Mouse (Mus musculus): Measurements from ENCODE around the gene Tln2. TPM values are rescaled to one million over a fixed set of nuclear protein-coding genes. Genes with fewer than 3 reads are reported as not detected.

Gene Tln2
- polyA plus RNA-seq, 1 experiment from 2014 or later, result 22.9 TPM

DNA sequence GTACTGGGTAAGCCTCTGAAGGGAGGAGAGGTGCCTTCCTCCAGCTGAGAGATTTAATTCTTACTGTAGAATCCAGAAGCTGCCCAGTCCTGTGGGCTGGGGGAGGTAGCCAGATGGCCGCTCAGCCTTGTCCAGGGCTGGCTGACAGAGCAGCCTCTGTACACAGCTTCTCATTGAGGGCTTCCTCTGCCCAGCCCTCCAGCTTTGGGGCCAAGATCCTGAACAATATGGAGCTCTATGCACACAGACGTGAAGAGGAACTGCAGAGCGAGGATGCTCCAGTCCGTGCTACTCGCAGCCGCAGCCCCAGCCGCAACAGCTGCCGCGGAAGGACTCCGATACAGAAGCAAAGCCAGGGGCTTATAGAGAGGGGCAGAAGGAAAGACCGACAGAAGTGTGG, 294.0 kb downstream of the Tln2 start:
- Histone ChIP-seq H3K4me2 (ENCODE audit: low read depth, low read length, severe bottlenecking) (no peak overlapping the region), H3K27me3 (ENCODE audit: control insufficient read depth, insufficient read depth, low read length) (no peaks in the 10 kb centered on the region), H3K9me3 (ENCODE audit: control insufficient read depth, low read length) (no peaks in the 10 kb centered on the region), H3K4me3 (ENCODE audit: low read depth, low read length) (no peak overlapping the region), H3K4me1 (replicated peaks; ENCODE audit: control insufficient read depth, insufficient read depth, low read length) (peaks cover 4% of the 10 kb centered on the region; the same call in 1 of the 2 replicates), H3K9ac (ENCODE audit: low read length) (no peak overlapping the region), H3K27ac (ENCODE audit: low read depth, low read length) (no peak overlapping the region), H3K36me3 (ENCODE audit: control insufficient read depth, insufficient read depth, low read length) (no peaks in the 10 kb centered on the region)
- DNase-seq (ENCODE audit: low spot score) (no peak), ATAC-seq (replicated peaks; ENCODE audit: low FRiP score) (no peak)
- 85% methylated on average over 11 of the region's 11 CpGs for WGBS

DNA sequence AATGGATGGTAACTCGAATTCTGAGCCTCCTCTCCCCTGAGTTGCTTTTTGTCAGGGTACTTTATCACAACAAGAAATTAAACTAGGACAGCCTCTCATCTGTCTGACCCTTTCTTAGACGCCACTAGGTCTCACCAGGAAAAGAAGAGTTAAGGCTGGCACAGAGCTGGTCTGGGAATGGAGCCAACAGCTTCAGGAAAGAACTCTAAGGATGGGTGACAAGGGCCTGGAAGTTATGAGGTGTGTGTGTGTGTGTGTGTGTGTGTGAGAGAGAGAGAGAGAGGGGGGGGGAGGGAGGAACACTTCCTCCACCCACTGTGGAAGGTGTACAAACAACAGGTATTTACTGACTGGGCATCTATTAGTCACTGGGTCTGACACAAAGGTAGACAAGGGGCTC, 294.6 kb downstream of the Tln2 start:
- H3K4me2 ChIP-seq (ENCODE audit: low read depth, low read length, severe bottlenecking), result no peak overlapping the region
- no peak for DNase-seq (ENCODE audit: low spot score)

DNA sequence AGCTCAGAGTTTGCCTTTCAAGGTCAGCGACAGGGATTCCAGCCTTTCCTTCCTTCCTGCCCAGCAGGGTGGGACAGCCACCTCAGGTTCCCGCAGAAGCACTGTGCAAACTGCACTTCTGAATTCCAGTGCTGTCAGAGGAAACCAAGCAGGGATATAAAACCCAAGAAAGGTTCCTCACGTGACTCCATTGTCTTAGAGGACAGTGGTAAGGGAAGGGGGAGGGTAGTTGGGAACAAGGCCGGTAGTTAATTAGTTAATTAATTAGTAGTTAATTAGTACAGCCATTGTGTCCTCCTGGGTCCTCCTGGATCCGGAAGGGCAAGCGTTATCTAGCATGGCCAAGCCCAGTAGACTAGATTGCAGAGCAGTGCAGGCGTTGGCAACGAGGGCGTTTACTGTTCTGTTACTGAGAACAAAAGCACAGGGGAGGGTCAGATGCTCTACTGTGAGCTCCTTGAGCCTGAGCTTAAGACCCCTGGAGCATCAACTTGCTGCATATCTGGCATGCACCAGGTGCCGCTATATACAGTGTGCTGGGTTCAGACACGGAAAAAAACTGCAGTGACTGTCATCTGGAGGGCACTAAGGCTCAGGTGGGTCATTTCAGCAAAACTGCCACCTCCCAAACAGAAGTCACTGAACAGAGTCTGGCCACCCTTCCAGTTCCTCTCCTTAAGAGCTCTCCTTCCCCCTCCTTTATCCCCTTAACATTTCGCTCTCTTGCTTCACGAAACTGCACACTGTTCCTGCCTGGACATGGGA, 298.5 kb downstream of the Tln2 start:
- H3K4me2 ChIP-seq (ENCODE audit: low read depth, low read length, severe bottlenecking), result no peak overlapping the region
- ATAC-seq (replicated peaks; ENCODE audit: low FRiP score), result no peak; the same call in 1 of the 2 replicates
- no peak overlapping the region for H3K27ac ChIP-seq (ENCODE audit: low read depth, low read length)
- no peaks in the 10 kb centered on the region for H3K27me3 ChIP-seq (ENCODE audit: control insufficient read depth, insufficient read depth, low read length)
- WGBS, result 18% methylated on average over 13 of the region's 13 CpGs
- H3K9ac ChIP-seq (ENCODE audit: low read length), result no peak overlapping the region
- H3K4me3 ChIP-seq (ENCODE audit: low read depth, low read length), result no peak overlapping the region
- DNase-seq (ENCODE audit: low spot score), result no peak
- H3K36me3 ChIP-seq (ENCODE audit: control insufficient read depth, insufficient read depth, low read length), result no peaks in the 10 kb centered on the region
- H3K4me1 ChIP-seq (replicated peaks; ENCODE audit: control insufficient read depth, insufficient read depth, low read length), result peaks cover 4% of the 10 kb centered on the region; the same call in 1 of the 2 replicates
- no peaks in the 10 kb centered on the region for H3K9me3 ChIP-seq (ENCODE audit: control insufficient read depth, low read length)

More for the DNA sequence above, 294.6 kb downstream of the Tln2 start:
- no peak for ATAC-seq (replicated peaks; ENCODE audit: low FRiP score)
- Histone ChIP-seq H3K4me3 (ENCODE audit: low read depth, low read length) (no peak overlapping the region), H3K4me1 (replicated peaks; ENCODE audit: control insufficient read depth, insufficient read depth, low read length) (peaks cover 4% of the 10 kb centered on the region; the same call in 1 of the 2 replicates), H3K27me3 (ENCODE audit: control insufficient read depth, insufficient read depth, low read length) (no peaks in the 10 kb centered on the region), H3K9me3 (ENCODE audit: control insufficient read depth, low read length) (no peaks in the 10 kb centered on the region), H3K27ac (ENCODE audit: low read depth, low read length) (no peak overlapping the region), H3K9ac (ENCODE audit: low read length) (no peak overlapping the region), H3K36me3 (ENCODE audit: control insufficient read depth, insufficient read depth, low read length) (no peaks in the 10 kb centered on the region)
- WGBS, result 74% methylated on average over 2 of the region's 2 CpGs

DNA sequence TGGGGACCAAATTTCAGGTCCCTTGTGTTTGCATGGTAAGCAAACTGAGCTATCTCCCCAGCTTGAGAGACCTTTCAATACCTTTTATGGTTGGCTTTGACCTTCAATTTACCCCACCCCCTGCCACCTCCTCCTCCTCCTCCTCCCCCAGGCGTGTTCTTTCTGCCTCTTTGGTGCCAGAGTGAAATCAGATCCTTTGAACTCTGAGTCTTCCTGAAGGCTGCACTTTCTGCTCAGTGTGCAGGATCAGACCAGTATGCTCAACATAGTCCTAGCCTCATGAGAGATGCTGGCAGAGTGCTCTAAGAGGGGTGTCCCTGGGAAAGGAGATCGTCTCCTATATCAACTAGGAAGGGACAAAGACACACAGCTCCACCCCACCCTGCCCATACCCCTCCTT, 309.4 kb downstream of the Tln2 start:
- ATAC-seq (replicated peaks; ENCODE audit: low FRiP score) (no peak), DNase-seq (ENCODE audit: low spot score) (no peak)
- Histone ChIP-seq H3K27me3 (ENCODE audit: control insufficient read depth, insufficient read depth, low read length) (no peaks in the 10 kb centered on the region), H3K27ac (ENCODE audit: low read depth, low read length) (no peak overlapping the region), H3K4me2 (ENCODE audit: low read depth, low read length, severe bottlenecking) (no peak overlapping the region), H3K4me1 (replicated peaks; ENCODE audit: control insufficient read depth, insufficient read depth, low read length) (no peaks in the 10 kb centered on the region), H3K9ac (ENCODE audit: low read length) (no peak overlapping the region), H3K4me3 (ENCODE audit: low read depth, low read length) (no peak overlapping the region), H3K9me3 (ENCODE audit: control insufficient read depth, low read length) (no peaks in the 10 kb centered on the region), H3K36me3 (ENCODE audit: control insufficient read depth, insufficient read depth, low read length) (no peaks in the 10 kb centered on the region)
- 67% methylated on average over 2 of the region's 2 CpGs for WGBS

DNA sequence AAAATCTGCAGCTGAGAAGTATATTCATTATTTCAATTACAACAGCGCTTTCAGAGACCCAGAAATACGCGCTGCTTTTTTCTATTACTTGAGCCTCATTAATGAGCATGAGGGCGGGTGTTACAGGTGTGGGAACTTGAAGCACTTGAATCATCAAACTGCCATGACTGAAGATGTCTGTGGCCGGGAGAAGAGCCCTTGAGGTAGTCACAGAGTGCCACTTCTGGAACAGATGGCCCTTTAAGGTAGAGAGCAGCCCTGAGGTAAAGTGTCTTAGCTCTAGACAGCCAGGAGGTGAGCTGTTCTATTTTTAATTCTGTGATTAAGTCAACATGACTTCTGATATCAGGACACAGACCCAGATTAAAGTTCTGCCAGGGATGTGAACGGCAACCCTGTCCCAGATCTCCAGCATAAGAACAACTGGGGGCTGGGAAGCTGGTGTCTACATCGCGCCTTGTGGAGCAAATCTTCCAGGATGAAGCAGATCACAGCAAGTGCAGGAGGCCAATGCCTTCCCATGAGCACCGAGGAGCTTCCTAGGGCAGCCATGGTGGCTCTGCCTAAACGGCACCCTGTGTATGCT, 312.0 kb downstream of the Tln2 start:
- Histone ChIP-seq H3K4me3 (ENCODE audit: low read depth, low read length) (no peak overlapping the region), H3K27ac (ENCODE audit: low read depth, low read length) (no peak overlapping the region), H3K4me1 (replicated peaks; ENCODE audit: control insufficient read depth, insufficient read depth, low read length) (no peaks in the 10 kb centered on the region), H3K27me3 (ENCODE audit: control insufficient read depth, insufficient read depth, low read length) (no peaks in the 10 kb centered on the region), H3K9ac (ENCODE audit: low read length) (no peak overlapping the region), H3K9me3 (ENCODE audit: control insufficient read depth, low read length) (no peaks in the 10 kb centered on the region), H3K4me2 (ENCODE audit: low read depth, low read length, severe bottlenecking) (no peak overlapping the region), H3K36me3 (ENCODE audit: control insufficient read depth, insufficient read depth, low read length) (no peaks in the 10 kb centered on the region)
- 88% methylated on average over 10 of the region's 10 CpGs for WGBS
- ATAC-seq (replicated peaks; ENCODE audit: low FRiP score) (no peak), DNase-seq (ENCODE audit: low spot score) (no peak)

DNA sequence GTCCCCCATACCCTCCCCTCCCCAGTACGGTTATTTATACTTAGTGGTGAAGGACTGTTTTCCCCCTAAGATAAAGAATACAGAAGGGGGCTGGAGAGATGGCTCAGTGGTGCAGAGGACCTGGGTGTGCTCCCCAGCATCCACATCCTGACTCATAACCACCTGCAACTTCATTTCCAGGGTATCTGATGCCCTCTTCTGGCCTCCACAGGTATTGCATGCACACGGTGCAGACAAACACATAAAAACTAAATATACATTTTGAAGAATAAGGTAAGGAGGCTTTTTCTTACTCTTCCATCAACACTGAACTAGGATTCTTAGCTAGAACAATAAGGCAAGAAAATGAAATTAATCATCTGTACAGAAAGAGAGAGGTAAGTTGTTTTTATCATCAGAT, 314.2 kb downstream of the Tln2 start:
- ATAC-seq (replicated peaks; ENCODE audit: low FRiP score) (no peak), DNase-seq (ENCODE audit: low spot score) (no peak)
- no peak overlapping the region for H3K27ac ChIP-seq (ENCODE audit: low read depth, low read length)
- no peak overlapping the region for H3K4me2 ChIP-seq (ENCODE audit: low read depth, low read length, severe bottlenecking)
- H3K36me3 ChIP-seq (ENCODE audit: control insufficient read depth, insufficient read depth, low read length), result no peaks in the 10 kb centered on the region
- 98% methylated on average over 2 of the region's 2 CpGs for WGBS
- no peaks in the 10 kb centered on the region for H3K27me3 ChIP-seq (ENCODE audit: control insufficient read depth, insufficient read depth, low read length)
- H3K4me1 ChIP-seq (replicated peaks; ENCODE audit: control insufficient read depth, insufficient read depth, low read length), result no peaks in the 10 kb centered on the region
- H3K9me3 ChIP-seq (ENCODE audit: control insufficient read depth, low read length), result no peaks in the 10 kb centered on the region
- H3K4me3 ChIP-seq (ENCODE audit: low read depth, low read length), result no peak overlapping the region
- H3K9ac ChIP-seq (ENCODE audit: low read length), result no peak overlapping the region

DNA sequence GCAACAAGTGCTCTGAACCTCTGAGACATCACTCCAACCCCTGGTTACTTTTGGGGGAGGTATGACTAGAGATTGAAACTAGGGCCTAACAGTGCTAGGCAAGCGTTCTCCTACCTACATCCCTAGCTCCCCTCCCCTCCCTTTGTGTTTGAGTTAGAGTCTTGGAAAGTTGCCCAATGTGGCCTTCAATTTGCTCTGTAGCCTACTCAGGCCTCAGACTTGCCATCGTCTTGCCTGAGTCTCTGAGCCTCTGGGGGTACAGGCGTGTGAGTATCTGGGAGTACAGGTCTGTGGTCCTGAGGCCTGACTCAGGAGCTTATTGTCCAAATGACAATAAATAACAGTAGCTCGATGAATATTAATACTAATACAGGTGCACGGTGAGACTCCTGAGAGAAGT, 317.8 kb downstream of the Tln2 start:
- Histone ChIP-seq H3K4me2 (ENCODE audit: low read depth, low read length, severe bottlenecking) (no peak overlapping the region), H3K9me3 (ENCODE audit: control insufficient read depth, low read length) (no peaks in the 10 kb centered on the region), H3K36me3 (ENCODE audit: control insufficient read depth, insufficient read depth, low read length) (no peaks in the 10 kb centered on the region), H3K27ac (ENCODE audit: low read depth, low read length) (no peak overlapping the region), H3K4me1 (replicated peaks; ENCODE audit: control insufficient read depth, insufficient read depth, low read length) (no peaks in the 10 kb centered on the region), H3K27me3 (ENCODE audit: control insufficient read depth, insufficient read depth, low read length) (no peaks in the 10 kb centered on the region), H3K4me3 (ENCODE audit: low read depth, low read length) (no peak overlapping the region), H3K9ac (ENCODE audit: low read length) (no peak overlapping the region)
- DNase-seq (ENCODE audit: low spot score) (no peak), ATAC-seq (replicated peaks; ENCODE audit: low FRiP score) (no peak)
- 93% methylated on average over 5 of the region's 5 CpGs for WGBS

DNA sequence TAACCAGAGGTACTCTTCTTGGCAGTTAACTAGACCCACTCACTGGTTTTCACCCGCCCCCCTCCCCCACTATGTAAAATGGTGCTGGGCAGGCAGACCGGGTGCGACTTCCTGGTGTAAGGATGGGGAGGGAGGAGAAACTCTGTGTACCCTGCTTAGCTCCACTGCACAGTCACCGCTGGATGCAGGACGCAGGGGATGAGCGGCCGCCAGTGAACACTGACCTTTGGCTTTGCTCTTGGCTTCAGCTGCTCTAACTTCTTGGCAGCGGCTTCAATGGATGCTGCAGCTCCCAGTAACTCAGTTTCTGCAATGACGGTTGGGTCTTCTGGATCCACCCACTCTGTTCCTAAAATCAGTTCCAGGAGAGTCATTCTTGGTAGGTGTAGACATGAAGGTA, 319.0 kb downstream of the Tln2 start:
- DNase-seq (ENCODE audit: low spot score), result no peak
- no peak overlapping the region for H3K9ac ChIP-seq (ENCODE audit: low read length)
- no peaks in the 10 kb centered on the region for H3K36me3 ChIP-seq (ENCODE audit: control insufficient read depth, insufficient read depth, low read length)
- no peak overlapping the region for H3K4me3 ChIP-seq (ENCODE audit: low read depth, low read length)
- H3K4me2 ChIP-seq (ENCODE audit: low read depth, low read length, severe bottlenecking), result no peak overlapping the region
- H3K4me1 ChIP-seq (replicated peaks; ENCODE audit: control insufficient read depth, insufficient read depth, low read length), result no peaks in the 10 kb centered on the region
- H3K27me3 ChIP-seq (ENCODE audit: control insufficient read depth, insufficient read depth, low read length), result no peaks in the 10 kb centered on the region
- WGBS, result 89% methylated on average over 9 of the region's 9 CpGs
- no peak for ATAC-seq (replicated peaks; ENCODE audit: low FRiP score)
- H3K27ac ChIP-seq (ENCODE audit: low read depth, low read length), result no peak overlapping the region
- H3K9me3 ChIP-seq (ENCODE audit: control insufficient read depth, low read length), result no peaks in the 10 kb centered on the region

DNA sequence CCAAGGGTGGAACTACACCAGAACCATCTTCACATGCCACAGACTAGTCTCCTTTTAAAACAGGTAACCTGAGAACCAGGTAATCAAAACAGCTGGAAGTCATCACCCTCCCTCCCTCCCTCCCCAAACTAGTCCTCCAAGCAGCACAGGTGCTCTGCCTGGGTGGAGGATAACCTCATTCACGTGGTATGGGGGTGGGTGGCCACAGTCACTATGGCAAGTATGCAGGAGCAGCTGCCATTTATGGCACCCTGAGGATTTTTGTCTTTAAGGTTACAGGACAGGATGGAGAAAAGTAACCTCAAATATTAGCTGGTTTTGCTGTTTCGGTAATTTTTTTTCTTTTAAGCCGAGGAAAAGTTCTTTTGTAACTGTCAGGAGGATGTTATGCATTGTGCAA, 322.5 kb downstream of the Tln2 start:
- Histone ChIP-seq H3K4me3 (ENCODE audit: low read depth, low read length) (no peak overlapping the region), H3K36me3 (ENCODE audit: control insufficient read depth, insufficient read depth, low read length) (no peaks in the 10 kb centered on the region), H3K4me1 (replicated peaks; ENCODE audit: control insufficient read depth, insufficient read depth, low read length) (no peaks in the 10 kb centered on the region), H3K9me3 (ENCODE audit: control insufficient read depth, low read length) (no peaks in the 10 kb centered on the region), H3K9ac (ENCODE audit: low read length) (no peak overlapping the region), H3K27ac (ENCODE audit: low read depth, low read length) (no peak overlapping the region), H3K27me3 (ENCODE audit: control insufficient read depth, insufficient read depth, low read length) (no peaks in the 10 kb centered on the region), H3K4me2 (ENCODE audit: low read depth, low read length, severe bottlenecking) (no peak overlapping the region)
- 66% methylated on average over 3 of the region's 3 CpGs for WGBS
- no peak for ATAC-seq (replicated peaks; ENCODE audit: low FRiP score)
- DNase-seq (ENCODE audit: low spot score), result no peak

Data from forebrain, embryonic 11.5 days (tissue).